Mouse (Mus musculus) bone marrow macrophage, adult 2 months (primary cell): ENCODE data around the gene Iah1.

Source experiments
- CTCF ChIP-seq: IDR thresholded peaks from 2 replicates; pipeline ENCODE4 v1.5.1; 2012; ENCODE audit warnings: low read depth, mild to moderate bottlenecking, low read length, moderate library complexity
- POLR2A ChIP-seq: IDR thresholded peaks from 2 replicates; pipeline ENCODE4 v1.6.1; 2012; ENCODE audit warnings: mild to moderate bottlenecking, low read depth, low read length, borderline replicate concordance

- TF ChIP-seq CTCF, result no peak
- no peak for TF ChIP-seq POLR2A
Measured at GRCm38 (mm10) chr12:21315923-21316868, at the start of gene Iah1.
